Mouse (Mus musculus): ENCODE data around the gene Tmed3. TPM values are rescaled to one million over a fixed set of nuclear protein-coding genes. Genes with fewer than 3 reads are reported as not detected.
A peak's percentile ranks its signal among the peaks of the same experiment; 100 is the strongest.

Gene Tmed3
- polyA plus RNA-seq, 1 experiment from 2014 or later: 102 TPM

GRCm38 (mm10) chr9:89687503-89688226, 17.2 kb downstream of the Tmed3 start:
- 57% methylated on average over 10 of the region's 10 CpGs for WGBS
- H3K27me3 ChIP-seq: no peaks in the 10 kb centered on the region
- no peaks in the 10 kb centered on the region for H3K36me3 ChIP-seq
- H3K4me1 ChIP-seq: no peaks in the 10 kb centered on the region
- ATAC-seq (ENCODE audit: insufficient number of reproducible peaks, insufficient read depth, low FRiP score, low TSS enrichment, low read depth): no peak
- H3K9ac ChIP-seq: no peak overlapping the region
- no peak overlapping the region for H3K4me2 ChIP-seq
- H3K9me3 ChIP-seq: no peaks in the 10 kb centered on the region
- no peak overlapping the region for H3K4me3 ChIP-seq
- H3K27ac ChIP-seq: no peak overlapping the region

- no peaks in the 10 kb centered on the region for H3K27me3 ChIP-seq
- no peak overlapping the region for H3K4me3 ChIP-seq
- WGBS: 62% methylated on average over 2 of the region's 2 CpGs
- no peak overlapping the region for H3K4me2 ChIP-seq
- H3K4me1 ChIP-seq: no peaks in the 10 kb centered on the region
- no peak overlapping the region for H3K9ac ChIP-seq
- H3K36me3 ChIP-seq: no peaks in the 10 kb centered on the region
- H3K9me3 ChIP-seq: no peaks in the 10 kb centered on the region
- ATAC-seq (ENCODE audit: insufficient number of reproducible peaks, insufficient read depth, low FRiP score, low TSS enrichment, low read depth): no peak
- H3K27ac ChIP-seq: no peak overlapping the region
Observed at GRCm38 (mm10) chr9:89686262-89686661, 18.6 kb downstream of the Tmed3 start.

GRCm38 (mm10) chr9:89678974-89679373, 25.9 kb downstream of the Tmed3 start:
- no peak for ATAC-seq (ENCODE audit: insufficient number of reproducible peaks, insufficient read depth, low FRiP score, low TSS enrichment, low read depth)
- no peak overlapping the region for H3K27ac ChIP-seq
- H3K9me3 ChIP-seq: no peaks in the 10 kb centered on the region
- no peaks in the 10 kb centered on the region for H3K36me3 ChIP-seq
- no peak overlapping the region for H3K4me2 ChIP-seq
- no peak overlapping the region for H3K4me3 ChIP-seq
- WGBS: 58% methylated on average over 1 of the region's 1 CpGs
- no peaks in the 10 kb centered on the region for H3K4me1 ChIP-seq
- no peak overlapping the region for H3K9ac ChIP-seq
- H3K27me3 ChIP-seq: no peaks in the 10 kb centered on the region

GRCm38 (mm10) chr9:89674014-89674618, 30.8 kb downstream of the Tmed3 start:
- Histone ChIP-seq H3K4me2 (no peak overlapping the region), H3K9ac (no peak overlapping the region), H3K4me3 (no peak overlapping the region), H3K27me3 (no peaks in the 10 kb centered on the region), H3K9me3 (no peaks in the 10 kb centered on the region), H3K4me1 (no peaks in the 10 kb centered on the region), H3K36me3 (no peaks in the 10 kb centered on the region), H3K27ac (no peak overlapping the region)
- peak; percentile 76; the same call in 1 of the 2 replicates for ATAC-seq (ENCODE audit: insufficient number of reproducible peaks, insufficient read depth, low FRiP score, low TSS enrichment, low read depth)
- WGBS: 53% methylated on average over 3 of the region's 3 CpGs

DNA sequence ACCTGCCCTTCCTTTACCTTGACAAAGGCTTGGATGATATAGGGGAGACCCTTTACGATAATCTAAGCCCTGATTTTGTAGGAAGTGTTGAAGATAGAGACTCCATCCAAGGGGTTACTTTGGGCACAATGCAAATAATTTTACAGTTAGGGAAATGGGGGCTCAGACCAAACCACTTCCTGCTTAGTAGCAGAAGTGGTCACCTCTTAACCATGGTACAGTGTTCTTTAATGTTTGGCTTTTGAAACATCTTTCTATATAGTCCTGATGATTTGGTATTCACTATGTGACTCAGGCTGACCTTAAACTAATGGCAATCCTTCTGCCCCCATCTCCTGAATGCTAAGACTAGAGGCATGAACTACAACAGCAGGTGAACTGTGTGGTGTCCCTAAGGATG, 31.5 kb downstream of the Tmed3 start:
- Histone ChIP-seq H3K4me1 (no peaks in the 10 kb centered on the region), H3K27me3 (no peaks in the 10 kb centered on the region), H3K4me2 (no peak overlapping the region), H3K9me3 (no peaks in the 10 kb centered on the region), H3K4me3 (no peak overlapping the region), H3K36me3 (no peaks in the 10 kb centered on the region), H3K9ac (no peak overlapping the region), H3K27ac (no peak overlapping the region)
- no peak for ATAC-seq (ENCODE audit: insufficient number of reproducible peaks, insufficient read depth, low FRiP score, low TSS enrichment, low read depth)
- 81% methylated on average over 1 of the region's 1 CpGs for WGBS

DNA sequence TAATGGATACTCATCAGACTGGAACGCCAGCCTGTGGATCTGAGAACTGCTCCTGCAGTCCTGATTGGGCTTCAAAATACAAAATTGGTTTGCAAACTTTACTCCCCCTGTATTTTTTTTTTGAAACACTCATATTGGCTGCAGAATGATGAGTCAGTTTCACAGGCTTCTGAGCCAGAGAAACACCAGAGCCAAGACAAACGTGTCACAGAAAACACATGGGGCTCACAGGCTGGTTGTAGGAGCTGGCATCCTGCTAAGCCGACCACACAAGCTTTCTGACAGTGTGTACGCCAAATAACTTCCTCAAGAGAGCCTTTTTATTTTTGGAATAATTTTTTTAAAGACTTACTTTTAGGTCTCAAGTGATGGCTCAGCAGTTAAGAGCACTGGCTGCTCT, 35.0 kb downstream of the Tmed3 start:
- H3K4me3 ChIP-seq: no peak overlapping the region
- H3K4me1 ChIP-seq: no peaks in the 10 kb centered on the region
- no peaks in the 10 kb centered on the region for H3K36me3 ChIP-seq
- no peak overlapping the region for H3K9ac ChIP-seq
- no peak for ATAC-seq (ENCODE audit: insufficient number of reproducible peaks, insufficient read depth, low FRiP score, low TSS enrichment, low read depth)
- H3K27ac ChIP-seq: no peak overlapping the region
- H3K27me3 ChIP-seq: no peaks in the 10 kb centered on the region
- no peaks in the 10 kb centered on the region for H3K9me3 ChIP-seq
- 71% methylated on average over 4 of the region's 4 CpGs for WGBS
- H3K4me2 ChIP-seq: no peak overlapping the region

DNA sequence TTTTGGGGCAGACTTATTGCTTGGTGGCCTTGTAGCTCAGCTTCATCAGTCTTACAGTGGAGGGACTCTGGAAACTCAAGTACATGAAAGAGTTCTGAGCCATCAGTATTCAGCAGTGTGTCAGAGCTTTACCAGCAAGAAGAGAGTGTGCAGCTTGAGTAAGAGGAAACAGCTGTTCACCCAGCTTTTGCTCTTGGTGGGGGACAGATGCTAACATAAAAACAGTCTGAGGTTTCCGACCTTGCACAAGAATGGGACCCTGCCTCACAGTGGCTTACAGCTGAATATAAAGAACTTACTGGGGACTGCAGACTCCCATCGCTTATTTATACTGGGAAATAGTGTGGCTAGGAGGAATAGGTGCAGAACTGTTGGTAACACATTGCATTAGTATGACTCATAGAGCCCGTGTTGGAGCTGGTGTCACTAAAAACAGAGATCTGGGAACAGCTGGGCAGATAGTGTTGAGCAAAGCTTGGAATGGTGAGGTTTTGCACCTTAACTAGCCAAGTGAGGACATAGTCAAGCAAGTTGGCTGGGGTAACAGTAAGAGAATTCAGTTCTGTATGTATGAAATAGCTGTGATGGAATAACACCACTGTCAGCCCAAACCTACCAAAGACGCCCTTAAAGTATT, 37.4 kb downstream of the Tmed3 start:
- no peak overlapping the region for H3K27ac ChIP-seq
- H3K9ac ChIP-seq: no peak overlapping the region
- no peaks in the 10 kb centered on the region for H3K9me3 ChIP-seq
- H3K4me2 ChIP-seq: no peak overlapping the region
- no peaks in the 10 kb centered on the region for H3K27me3 ChIP-seq
- H3K4me1 ChIP-seq: no peaks in the 10 kb centered on the region
- no peak overlapping the region for H3K4me3 ChIP-seq
- no peak for ATAC-seq (ENCODE audit: insufficient number of reproducible peaks, insufficient read depth, low FRiP score, low TSS enrichment, low read depth)
- WGBS: 72% methylated on average over 4 of the region's 4 CpGs
- no peaks in the 10 kb centered on the region for H3K36me3 ChIP-seq

DNA sequence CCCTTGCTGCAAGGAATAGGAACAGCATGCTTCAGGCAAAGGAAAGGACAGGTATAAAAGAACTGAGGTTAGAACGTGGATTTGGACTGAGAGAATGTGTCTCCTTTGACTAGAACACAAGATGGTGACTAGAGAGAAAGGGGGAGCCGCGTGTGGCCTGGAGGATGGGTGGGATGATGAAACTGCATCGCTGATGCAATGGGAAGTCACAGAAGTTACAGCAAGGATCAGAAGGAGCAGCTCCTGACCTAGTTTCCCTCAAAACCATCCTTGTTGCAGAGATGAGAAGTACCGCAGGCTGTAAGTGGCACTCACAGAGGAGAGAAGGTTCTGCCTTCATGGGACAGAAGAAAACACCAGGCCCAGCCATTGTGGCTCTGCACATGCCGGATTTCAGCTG, 54.0 kb downstream of the Tmed3 start:
- H3K4me2 ChIP-seq: no peak overlapping the region
- H3K4me3 ChIP-seq: no peak overlapping the region
- H3K9me3 ChIP-seq: no peaks in the 10 kb centered on the region
- 72% methylated on average over 6 of the region's 6 CpGs for WGBS
- no peak overlapping the region for H3K9ac ChIP-seq
- no peak for ATAC-seq (ENCODE audit: insufficient number of reproducible peaks, insufficient read depth, low FRiP score, low TSS enrichment, low read depth)
- H3K27me3 ChIP-seq: no peaks in the 10 kb centered on the region
- no peak overlapping the region for H3K27ac ChIP-seq
- no peaks in the 10 kb centered on the region for H3K4me1 ChIP-seq
- H3K36me3 ChIP-seq: no peaks in the 10 kb centered on the region

Other genes starting within 250 kb of the Tmed3 start
- 0.37 and 0.58 TPM in 2 replicates for gene Minar1, start 81.9 kb downstream of the Tmed3 start, polyA plus RNA-seq (2015; fragmentation: Nextera tagmentation; extraction: Ambion mirVana)
- not detected in 2 replicates for gene Ankrd34c, start 33.4 kb upstream of the Tmed3 start, polyA plus RNA-seq (2015; fragmentation: Nextera tagmentation; extraction: Ambion mirVana)
- gene Rasgrf1, start 204.8 kb upstream of the Tmed3 start, polyA plus RNA-seq (2015; fragmentation: Nextera tagmentation; extraction: Ambion mirVana): 0.63 and 0.80 TPM in 2 replicates